26 mouse cellular contexts compared by ENCODE assay signal in the genomic region with DNA sequence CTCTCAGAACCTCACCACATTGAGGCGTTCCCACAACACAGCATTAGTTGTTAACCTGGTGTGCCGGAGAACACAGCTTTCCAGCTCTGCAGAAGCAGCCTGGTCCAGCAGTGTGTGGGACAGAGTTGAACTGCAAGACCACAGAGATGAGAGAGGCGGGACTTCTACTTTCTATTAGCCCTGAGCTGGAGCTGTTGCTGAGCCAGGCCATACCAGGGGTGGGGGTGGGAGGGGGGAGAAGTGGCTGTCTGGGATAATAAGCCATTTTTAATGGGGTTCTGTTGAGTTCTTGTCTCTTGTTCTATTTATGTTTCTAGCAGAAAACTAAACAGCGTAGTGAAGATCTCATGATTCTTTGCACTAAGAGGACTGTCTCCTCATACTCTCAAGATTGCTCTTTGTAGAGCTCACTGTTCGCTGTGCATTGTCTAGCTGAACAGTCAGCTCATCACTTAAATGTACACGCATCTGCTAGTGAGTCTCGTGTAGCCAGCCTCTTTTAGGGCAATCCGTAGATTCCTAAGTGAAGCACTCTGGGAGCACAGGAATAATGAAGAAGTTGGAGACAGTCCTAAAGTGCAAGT.
DNase-seq lines count a peak whose midpoint lies in the region; ATAC-seq and TF ChIP-seq lines count a peak whose summit lies in the region.
"Had no signal": no experiment of that assay in that cellular context is flagged by ENCODE, and none has a peak within 500 bp of the region (broad histone marks: within the 10 kb centered on the region; RNA-seq: fewer than 3 reads in every experiment).

No protein-coding gene starts in this region.

- no peaks in the 10 kb centered on the region for H3K9me3 ChIP-seq in lung, embryonic 15.5 days
- H3K9me3 ChIP-seq: forebrain, embryonic 10.5 days; forebrain, embryonic 13.5 days; G1E; heart, embryonic 10.5 days; heart, embryonic 13.5 days had no signal

- no peak overlapping the region for H3K4me2 ChIP-seq in lung, embryonic 15.5 days
- H3K4me2 ChIP-seq: forebrain, embryonic 13.5 days; heart, embryonic 13.5 days; hindbrain, embryonic 14.5 days had no signal

- no peaks in the 10 kb centered on the region for H3K27me3 ChIP-seq in lung, embryonic 15.5 days
- H3K27me3 ChIP-seq: CH12.LX; forebrain, embryonic 13.5 days; heart, embryonic 13.5 days had no signal

- peak; percentile 88 for ATAC-seq in lung, embryonic 15.5 days (ENCODE audit: borderline replicate concordance, extremely low read depth, low FRiP score, low TSS enrichment)
- ATAC-seq: forebrain, embryonic 13.5 days; forebrain, embryonic 16.5 days; Patski had no signal

- no peak overlapping the region for H3K9ac ChIP-seq in lung, embryonic 15.5 days
- H3K9ac ChIP-seq: forebrain, embryonic 13.5 days; heart, embryonic 13.5 days; hindbrain, embryonic 14.5 days had no signal

- H3K4me1 ChIP-seq in lung, embryonic 15.5 days = 0 out of 2 replicates have a peak, but pooled peaks cover 11% of the 10 kb centered on the region
- H3K4me1 ChIP-seq: forebrain, embryonic 13.5 days had no signal

- no peak overlapping the region for H3K4me3 ChIP-seq in layer of hippocampus, adult 2 months
- H3K4me3 ChIP-seq in lung, embryonic 15.5 days = no peak overlapping the region
- H3K4me3 ChIP-seq: forebrain, embryonic 10.5 days; forebrain, embryonic 13.5 days; heart, adult 2 months; heart, embryonic 10.5 days; heart, embryonic 13.5 days had no signal

- TF ChIP-seq CTCF in layer of hippocampus, adult 2 months (conservative IDR thresholded peaks at IDR 0.05) = no peak

- H3K27ac ChIP-seq in layer of hippocampus, adult 2 months = peak overlapping the region; percentile 86
- H3K27ac ChIP-seq in lung, embryonic 15.5 days = peak overlapping the region; percentile 39; the same call in 1 of the 2 replicates
- H3K27ac ChIP-seq: forebrain, embryonic 10.5 days; forebrain, embryonic 13.5 days; heart, adult 2 months; heart, embryonic 10.5 days; heart, embryonic 13.5 days; hindbrain, embryonic 14.5 days had no signal

- DNase-seq in layer of hippocampus, adult 2 months (ENCODE audit: low spot score in 2 of 2) = no peak
- no peak for DNase-seq in layer of hippocampus, adult 18-20 months (ENCODE audit: low spot score in 2 of 2)
- DNase-seq in lung, postnatal 36 days = no peak
- peak; percentile 22 for DNase-seq in lung, postnatal 10 days
- no peak for DNase-seq in lung, postnatal 25 days (ENCODE audit: low spot score)
- DNase-seq: adrenal gland, postnatal 10 days; adrenal gland, postnatal 36 days; B cell, adult 2 months; cerebellum, adult 18-20 months; cerebellum, adult 9-10 months; cerebellum, postnatal 14 days; gastrocnemius, postnatal 10 days; gastrocnemius, postnatal 36 days; heart, adult 2 months; heart, postnatal 14 days; heart, postnatal 4 days had no signal

- WGBS in lung, embryonic 15.5 days = 42% methylated on average over 8 of the region's 8 CpGs

- no peaks in the 10 kb centered on the region for H3K36me3 ChIP-seq in lung, embryonic 15.5 days
- H3K36me3 ChIP-seq: forebrain, embryonic 10.5 days; G1E; heart, embryonic 10.5 days; heart, embryonic 13.5 days had no signal
